Mouse (Mus musculus) forebrain, postnatal 0 days (tissue): ENCODE measurements around the gene Dnajc6. TPM values are rescaled to one million over a fixed set of nuclear protein-coding genes. Genes with fewer than 3 reads are reported as not detected.

Experiments
- ATAC-seq: fragments of 200-750 bp; cut with Nextera tagmentation; 2 replicates; pipeline ENCODE4 v1.8.0; 2017; ENCODE audit warnings: mild to moderate bottlenecking, moderate library complexity
- DNase-seq: peaks from one replicate; pipeline ENCODE4 v3.0.0-alpha.2; 2015
- H3K27ac ChIP-seq: fragments of 300-500 bp; sonication (generic); 2 replicates; pipeline ENCODE4 v1.5.1; 2014; ENCODE audit warnings: low read depth, mild to moderate bottlenecking, antibody characterized with exemption, low read length, moderate library complexity, mixed read lengths
- H3K27me3 ChIP-seq: fragments of 300-500 bp; sonication (generic); 2 replicates; pipeline ENCODE4 v1.6.1; 2014; ENCODE audit warnings: mild to moderate bottlenecking, low read length, mixed read lengths; ENCODE audit not compliant: insufficient read depth
- H3K36me3 ChIP-seq: fragments of 300-500 bp; sonication (generic); 2 replicates; pipeline ENCODE4 v1.6.1; 2014; ENCODE audit warnings: mild to moderate bottlenecking, moderate library complexity; ENCODE audit not compliant: insufficient read depth
- H3K4me1 ChIP-seq: fragments of 300-500 bp; sonication (generic); 2 replicates; pipeline ENCODE4 v1.6.1; 2014; ENCODE audit warnings: antibody characterized with exemption; ENCODE audit not compliant: insufficient read depth
- H3K4me2 ChIP-seq: fragments of 300-500 bp; sonication (generic); 2 replicates; pipeline ENCODE4 v1.6.1; 2014; ENCODE audit warnings: low read depth, mild to moderate bottlenecking, moderate library complexity
- H3K4me3 ChIP-seq: fragments of 300-500 bp; sonication (generic); 2 replicates; pipeline ENCODE4 v1.5.1; 2014; ENCODE audit warnings: low read depth, low read length, mixed read lengths
- H3K9ac ChIP-seq: fragments of 300-500 bp; sonication (generic); 2 replicates; pipeline ENCODE4 v1.6.1; 2014; ENCODE audit warnings: mild to moderate bottlenecking
- H3K9me3 ChIP-seq: fragments of 300-500 bp; sonication (generic); 2 replicates; pipeline ENCODE4 v1.6.1; 2016; ENCODE audit warnings: low read length
- CTCF ChIP-seq: sonication (generic); IDR thresholded peaks from 2 replicates; pipeline ENCODE4 v1.5.1; 2016; ENCODE audit warnings: antibody characterized with exemption, control low read depth, low read depth
- WGBS: fragments of 180-500 bp; shearing (Covaris S2); extraction: QIAGEN DNeasy Blood & Tissue Kit; methylation state at CpG from one replicate; pipeline ENCODE4 v1.1.7; 2014; 5-methylcytosine and 5-hydroxymethylcytosine counted together
- polyA plus RNA-seq: library from polyadenylated mRNA; unstranded; fragments of >200 nt; fragmentation: Nextera tagmentation; extraction: Ambion mirVana; gene quantifications from 2 replicates; pipeline ENCODE4 v1.2.1, GENCODE M21; 2015
- total RNA-seq: library from RNA; depleted of rRNA; stranded (reverse); fragments of >200 nt; gene quantifications from 2 replicates; pipeline ENCODE4 v1.2.3, GENCODE M21; 2014

Gene Dnajc6
- total and polyA plus RNA-seq, 2 experiments from 2014 or later: 46.0 to 153 TPM

DNA sequence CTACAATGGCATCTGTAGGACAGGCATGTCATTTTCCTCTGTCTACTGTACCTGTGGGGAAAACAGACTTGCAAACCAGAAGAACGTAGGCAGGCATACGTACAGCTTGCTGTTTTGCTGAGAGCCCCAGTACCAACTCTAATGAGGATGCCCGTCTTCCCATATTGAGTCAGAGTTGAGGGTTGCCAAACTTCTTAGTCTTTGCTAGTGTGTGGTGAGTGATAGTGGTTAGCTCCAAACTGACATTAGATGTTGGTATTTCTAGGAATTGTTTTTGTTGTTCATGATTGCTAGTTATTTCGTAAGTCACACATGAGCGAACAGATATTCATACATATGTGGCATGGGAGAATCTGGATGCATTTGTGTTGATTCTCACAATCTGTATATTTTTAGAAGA, 67.2 kb downstream of the Dnajc6 start:
- H3K9me3 ChIP-seq: no peaks in the 10 kb centered on the region
- H3K9ac ChIP-seq: no peak overlapping the region
- TF ChIP-seq CTCF: no peak
- H3K4me3 ChIP-seq: no peak overlapping the region
- no peaks in the 10 kb centered on the region for H3K36me3 ChIP-seq
- no peak overlapping the region for H3K4me2 ChIP-seq
- 88% methylated on average over 5 of the region's 5 CpGs for WGBS
- no peak overlapping the region for H3K27ac ChIP-seq
- ATAC-seq: no peak
- H3K27me3 ChIP-seq: no peaks in the 10 kb centered on the region
- no peak for DNase-seq
- no peaks in the 10 kb centered on the region for H3K4me1 ChIP-seq

- Histone ChIP-seq H3K27me3 (no peaks in the 10 kb centered on the region), H3K9ac (no peak overlapping the region), H3K4me3 (no peak overlapping the region), H3K36me3 (no peaks in the 10 kb centered on the region), H3K4me1 (no peaks in the 10 kb centered on the region), H3K27ac (no peak overlapping the region), H3K9me3 (no peaks in the 10 kb centered on the region), H3K4me2 (no peak overlapping the region)
- no peak for TF ChIP-seq CTCF
- 78% methylated on average over 4 of the region's 4 CpGs for WGBS
- no peak for DNase-seq
- ATAC-seq: no peak
Measured at GRCm38 (mm10) chr4:101564746-101565417, 68.4 kb downstream of the Dnajc6 start.

- 51% methylated on average over 7 of the region's 7 CpGs for WGBS
- Histone ChIP-seq H3K9ac (no peak overlapping the region), H3K4me2 (no peak overlapping the region), H3K4me3 (no peak overlapping the region), H3K27ac (no peak overlapping the region), H3K27me3 (no peaks in the 10 kb centered on the region), H3K4me1 (no peaks in the 10 kb centered on the region), H3K9me3 (no peaks in the 10 kb centered on the region), H3K36me3 (no peaks in the 10 kb centered on the region)
- DNase-seq (no peak), ATAC-seq (0 out of 2 replicates have a peak, but pooled peaks have one; percentile 23)
- no peak for TF ChIP-seq CTCF
Measured at GRCm38 (mm10) chr4:101569076-101569475, 72.6 kb downstream of the Dnajc6 start.

DNA sequence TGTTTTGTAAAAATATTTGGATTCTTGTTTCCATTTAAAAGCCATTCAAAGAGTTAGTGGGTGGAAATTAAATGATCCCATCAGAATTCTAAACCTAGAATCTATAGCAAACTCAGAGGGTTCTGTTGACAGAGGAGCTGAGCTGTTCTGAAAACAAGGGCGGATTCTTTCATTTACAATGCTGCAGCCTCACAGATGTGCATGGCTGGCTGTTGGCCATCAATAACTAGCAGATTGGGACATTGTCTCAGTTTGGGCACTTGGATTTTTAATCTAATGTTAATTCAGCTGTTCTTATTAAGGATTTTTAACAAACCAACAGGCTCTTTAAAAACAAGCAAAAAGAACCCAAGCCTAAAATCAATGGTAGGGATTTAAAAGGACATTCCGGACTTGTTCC, 75.7 kb downstream of the Dnajc6 start:
- DNase-seq (no peak), ATAC-seq (no peak)
- no peak overlapping the region for H3K9ac ChIP-seq
- H3K9me3 ChIP-seq: no peaks in the 10 kb centered on the region
- H3K27me3 ChIP-seq: no peaks in the 10 kb centered on the region
- H3K4me2 ChIP-seq: no peak overlapping the region
- no peaks in the 10 kb centered on the region for H3K4me1 ChIP-seq
- no peaks in the 10 kb centered on the region for H3K36me3 ChIP-seq
- 31% methylated on average over 2 of the region's 2 CpGs for WGBS
- H3K4me3 ChIP-seq: no peak overlapping the region
- TF ChIP-seq CTCF: no peak
- H3K27ac ChIP-seq: no peak overlapping the region

- ATAC-seq (no peak), DNase-seq (no peak)
- 79% methylated on average over 5 of the region's 5 CpGs for WGBS
- H3K27ac ChIP-seq: no peak overlapping the region
- no peak overlapping the region for H3K4me2 ChIP-seq
- H3K4me3 ChIP-seq: no peak overlapping the region
- no peaks in the 10 kb centered on the region for H3K27me3 ChIP-seq
- H3K9me3 ChIP-seq: no peaks in the 10 kb centered on the region
- no peak for TF ChIP-seq CTCF
- no peaks in the 10 kb centered on the region for H3K4me1 ChIP-seq
- H3K9ac ChIP-seq: no peak overlapping the region
- no peaks in the 10 kb centered on the region for H3K36me3 ChIP-seq
Measured at GRCm38 (mm10) chr4:101575307-101575706, 78.9 kb downstream of the Dnajc6 start.

DNA sequence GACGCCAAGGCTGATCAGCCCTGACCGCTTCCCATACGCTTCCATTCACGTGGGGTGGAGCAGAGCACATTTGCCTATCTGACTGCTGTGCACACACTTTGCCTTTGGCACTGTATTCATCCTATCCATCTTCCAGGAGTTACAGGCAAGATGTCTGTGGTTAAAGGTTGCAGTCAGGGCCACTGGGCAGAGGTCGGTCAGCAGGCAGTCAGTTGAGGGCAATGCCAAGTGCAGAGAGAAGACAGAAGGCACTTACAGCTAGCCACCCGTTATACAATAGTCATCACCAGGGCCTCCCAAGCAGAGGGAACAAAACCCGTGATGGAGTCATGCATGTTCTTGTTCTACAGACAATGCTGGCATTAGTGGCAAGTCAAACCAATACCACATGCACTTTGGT, 82.3 kb downstream of the Dnajc6 start:
- 74% methylated on average over 7 of the region's 7 CpGs for WGBS
- Histone ChIP-seq H3K27ac (no peak overlapping the region), H3K36me3 (no peaks in the 10 kb centered on the region), H3K4me1 (no peaks in the 10 kb centered on the region), H3K27me3 (no peaks in the 10 kb centered on the region), H3K4me3 (no peak overlapping the region), H3K4me2 (no peak overlapping the region), H3K9me3 (no peaks in the 10 kb centered on the region), H3K9ac (no peak overlapping the region)
- no peak for DNase-seq
- no peak for ATAC-seq
- TF ChIP-seq CTCF: no peak

GRCm38 (mm10) chr4:101579517-101579916, 83.1 kb downstream of the Dnajc6 start:
- ATAC-seq (no peak), DNase-seq (no peak)
- Histone ChIP-seq H3K27ac (no peak overlapping the region), H3K4me2 (no peak overlapping the region), H3K36me3 (no peaks in the 10 kb centered on the region), H3K9ac (no peak overlapping the region), H3K9me3 (no peaks in the 10 kb centered on the region), H3K4me1 (no peaks in the 10 kb centered on the region), H3K27me3 (no peaks in the 10 kb centered on the region), H3K4me3 (no peak overlapping the region)
- no peak for TF ChIP-seq CTCF
- WGBS: 85% methylated on average over 5 of the region's 5 CpGs
